Mouse (Mus musculus): ENCODE data around the gene Cysrt1.
A peak's percentile ranks its signal among the peaks of the same experiment; 100 is the strongest.

Gene Cysrt1

DNA sequence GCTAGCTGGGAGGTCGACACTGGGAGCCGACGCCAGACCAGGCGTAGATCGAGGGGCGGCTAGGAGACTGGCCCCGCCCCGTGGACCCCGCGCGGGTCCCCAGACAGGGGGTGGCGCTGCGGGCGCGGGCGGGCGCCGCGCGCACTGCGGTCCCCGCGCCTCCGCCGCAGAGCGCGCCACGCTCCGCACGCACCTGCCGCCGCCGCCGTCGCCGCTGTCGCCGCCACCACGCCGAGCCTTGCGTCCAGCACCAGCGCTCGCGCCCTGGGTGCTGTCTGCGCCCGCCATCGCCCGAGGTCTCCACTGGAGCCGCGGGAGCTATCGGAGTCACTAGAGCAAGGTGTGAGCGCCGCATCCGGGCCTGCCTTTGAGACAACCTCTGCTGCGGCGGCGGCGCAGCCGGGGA, at the start of gene Cysrt1, which contains the start of gene Rnf208:
TSS of gene Cysrt1 (minus strand) at position 352 of the 406 bp plus-strand sequence.
TSS of gene Rnf208 (plus strand) at position 155 of the 406 bp plus-strand sequence.
- DNase-seq (ENCODE audit: low spot score), result peak; percentile 44

DNA sequence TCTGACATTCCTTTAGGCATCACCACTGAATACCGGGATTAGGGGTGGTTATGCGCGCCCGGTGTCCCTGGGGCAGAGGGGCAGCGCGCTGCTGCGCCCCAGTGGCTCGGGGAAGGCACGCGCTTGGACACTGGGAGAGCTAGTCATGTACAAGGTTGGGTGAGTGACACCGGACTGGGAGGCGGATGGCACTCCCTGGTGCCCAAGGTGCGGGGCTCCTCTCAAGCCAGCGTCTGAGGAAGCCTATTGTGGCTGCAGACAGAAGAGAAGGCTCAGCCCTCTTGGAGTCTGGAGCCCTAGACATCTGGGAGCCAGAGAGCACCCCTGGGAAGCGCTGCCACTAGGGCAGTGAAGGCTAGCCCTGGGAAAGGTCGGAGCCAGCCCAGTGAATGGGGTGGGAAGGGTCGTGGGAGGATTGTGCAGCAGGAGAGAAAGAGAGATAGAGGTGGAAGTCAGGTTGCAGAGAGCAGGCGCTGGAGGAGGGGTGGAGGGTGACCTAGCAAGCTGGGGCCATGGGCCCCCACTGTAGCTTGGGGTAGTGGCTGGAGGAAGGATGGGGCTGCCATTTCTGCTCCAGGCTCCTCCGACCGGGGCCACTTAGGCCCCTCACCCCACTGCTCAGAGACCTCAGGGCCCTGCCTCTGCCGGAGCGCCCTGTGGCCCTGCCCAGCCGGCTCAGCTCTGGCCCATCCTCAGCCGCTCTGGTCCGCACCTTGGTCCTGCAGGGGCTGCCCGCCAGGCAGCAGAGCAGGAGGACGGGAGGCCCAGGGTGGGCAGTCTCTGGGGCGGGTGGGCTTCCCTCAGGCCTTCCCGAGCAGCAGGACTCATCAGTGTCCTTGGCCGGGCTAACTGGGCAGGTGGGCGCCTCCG, 49.2 kb upstream of the Cysrt1 start:
- no peak for DNase-seq (ENCODE audit: low spot score)

DNA sequence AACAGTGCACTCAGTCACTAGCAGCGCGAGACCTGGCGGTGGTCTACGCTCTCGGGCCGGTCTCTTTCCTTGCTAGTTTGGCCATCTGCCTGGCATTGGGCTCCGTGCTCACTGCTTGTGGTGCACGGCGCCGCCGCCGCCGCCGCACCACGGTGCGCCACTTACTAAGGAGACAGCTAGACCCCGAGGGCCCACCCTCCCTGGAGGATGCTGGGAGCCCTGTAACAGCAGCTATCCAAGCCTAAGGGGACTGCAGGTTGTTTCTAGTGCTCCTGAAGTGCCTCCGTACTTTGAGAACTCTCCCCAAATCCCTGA, 48.5 kb upstream of the Cysrt1 start:
- no peak for DNase-seq (ENCODE audit: low spot score)

DNA sequence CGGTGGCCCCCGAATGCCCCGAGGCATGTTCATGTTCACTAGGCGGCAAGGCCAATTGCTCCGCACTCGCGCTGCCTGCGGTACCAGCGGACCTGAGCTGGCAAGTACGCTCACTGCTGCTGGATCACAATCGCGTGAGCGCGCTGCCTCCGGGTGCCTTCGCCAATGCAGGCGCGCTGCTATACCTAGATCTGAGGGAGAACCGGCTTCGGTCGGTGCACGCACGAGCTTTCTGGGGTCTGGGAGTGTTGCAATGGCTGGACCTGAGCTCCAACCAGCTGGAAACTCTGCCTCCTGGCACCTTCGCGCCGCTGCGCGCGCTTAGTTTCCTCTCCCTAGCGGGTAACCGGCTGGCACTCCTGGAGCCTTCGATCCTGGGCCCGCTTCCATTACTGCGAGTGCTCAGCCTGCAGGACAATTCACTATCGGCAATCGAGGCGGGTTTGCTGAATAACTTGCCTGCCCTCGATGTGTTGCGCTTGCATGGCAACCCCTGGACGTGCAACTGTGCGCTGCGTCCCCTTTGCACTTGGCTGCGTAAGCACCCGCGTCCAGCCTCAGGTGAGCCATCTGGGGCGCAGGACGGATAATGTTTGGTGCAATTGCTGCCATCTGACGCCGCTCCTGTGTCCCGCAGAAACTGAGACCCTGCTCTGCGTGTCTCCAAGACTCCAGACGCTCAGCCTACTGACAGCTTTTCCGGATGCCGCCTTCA, 48.0 kb upstream of the Cysrt1 start:
- DNase-seq (ENCODE audit: low spot score), result no peak

DNA sequence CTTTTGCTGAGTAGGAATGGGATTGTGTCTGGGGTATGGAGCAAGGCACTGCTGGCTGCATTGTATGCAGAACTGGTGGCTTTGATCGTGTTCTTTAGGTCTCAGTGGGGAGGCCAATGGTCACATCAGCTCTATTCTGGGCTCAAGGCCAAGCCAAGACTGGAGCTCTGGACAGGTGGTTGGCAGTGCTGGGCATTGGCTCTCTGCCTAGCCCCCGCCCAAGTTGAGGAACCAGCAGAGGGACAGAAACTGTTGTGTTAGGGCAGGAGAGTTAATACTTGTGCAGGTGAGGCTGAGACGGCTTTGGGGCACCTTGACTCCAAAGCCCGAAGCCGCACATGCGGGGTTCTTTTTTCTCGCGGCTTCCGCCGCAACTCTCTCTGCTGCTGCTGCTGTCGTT, 47.4 kb upstream of the Cysrt1 start, which contains the start of gene Lrrc26:
TSS of gene Lrrc26 (plus strand) at position 265 of the 400 bp plus-strand sequence.
- DNase-seq (ENCODE audit: low spot score), result no peak

DNA sequence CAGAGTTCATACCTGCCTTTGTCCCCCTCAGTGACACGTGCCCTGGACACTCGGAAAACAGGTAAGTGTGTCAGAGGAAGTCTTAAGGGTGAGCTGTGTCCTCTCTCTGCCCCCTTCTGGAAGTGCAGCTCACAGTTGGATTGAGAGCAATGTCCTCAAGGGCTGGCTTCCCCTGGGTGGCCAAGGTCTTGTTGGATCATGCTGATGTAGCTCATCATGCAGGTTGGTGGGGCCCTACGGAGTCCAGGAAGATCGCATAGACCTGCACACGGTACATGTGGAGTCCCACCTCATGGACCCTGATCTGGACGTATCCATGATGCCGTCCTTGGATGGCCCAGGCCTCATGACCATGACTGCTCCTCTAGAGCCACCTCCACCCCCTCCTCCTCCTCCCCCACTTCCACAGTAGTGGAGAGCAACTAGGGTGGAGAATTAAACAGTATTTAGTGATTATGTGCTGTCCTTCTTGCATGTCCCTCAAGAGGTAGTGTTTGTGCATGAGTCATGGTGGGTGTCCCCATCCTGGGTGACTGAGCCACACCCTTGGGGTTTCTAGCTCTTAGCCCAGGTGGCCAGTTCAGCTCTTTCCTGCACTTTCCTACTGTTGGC, 46.6 kb upstream of the Cysrt1 start:
- no peak for DNase-seq (ENCODE audit: low spot score)

DNA sequence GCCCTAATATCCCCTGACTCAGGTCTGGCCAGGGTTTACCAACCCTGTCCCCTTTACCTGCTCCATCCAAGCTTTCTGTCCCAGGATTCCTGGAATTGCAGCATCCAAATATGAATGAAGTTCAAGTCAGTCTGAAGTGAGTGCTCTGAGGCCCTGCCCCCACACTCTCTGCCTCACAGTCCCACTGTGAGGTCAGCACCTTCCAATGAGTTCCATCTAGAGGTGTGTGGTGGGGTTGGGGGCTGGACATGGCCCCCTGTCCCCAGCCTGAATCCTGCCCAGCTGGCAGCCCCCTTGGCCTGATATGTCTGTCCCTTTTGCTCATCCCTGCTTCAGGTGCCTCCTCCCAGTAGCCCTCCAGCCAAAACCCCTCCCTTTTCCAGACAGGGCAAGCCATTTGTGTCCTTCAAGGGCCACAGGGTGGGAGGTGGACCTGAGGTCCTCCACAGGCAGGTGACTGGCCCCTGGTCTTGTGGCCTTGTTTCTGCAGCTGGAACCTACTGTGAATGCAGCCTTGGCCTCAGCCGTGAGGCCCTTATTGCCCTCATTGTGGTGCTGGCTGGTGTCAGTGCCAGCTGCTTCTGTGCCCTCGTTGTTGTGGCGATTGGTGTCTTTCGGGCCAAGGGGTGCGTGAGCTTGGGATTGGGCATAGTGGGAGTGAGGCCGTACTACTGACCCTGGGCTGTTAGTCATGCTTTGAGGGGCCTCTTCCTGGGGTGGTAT, 45.8 kb upstream of the Cysrt1 start, which contains the start of gene Tmem210:
TSS of gene Tmem210 (plus strand) at position 219 of the 723 bp plus-strand sequence.
- DNase-seq (ENCODE audit: low spot score), result no peak

DNA sequence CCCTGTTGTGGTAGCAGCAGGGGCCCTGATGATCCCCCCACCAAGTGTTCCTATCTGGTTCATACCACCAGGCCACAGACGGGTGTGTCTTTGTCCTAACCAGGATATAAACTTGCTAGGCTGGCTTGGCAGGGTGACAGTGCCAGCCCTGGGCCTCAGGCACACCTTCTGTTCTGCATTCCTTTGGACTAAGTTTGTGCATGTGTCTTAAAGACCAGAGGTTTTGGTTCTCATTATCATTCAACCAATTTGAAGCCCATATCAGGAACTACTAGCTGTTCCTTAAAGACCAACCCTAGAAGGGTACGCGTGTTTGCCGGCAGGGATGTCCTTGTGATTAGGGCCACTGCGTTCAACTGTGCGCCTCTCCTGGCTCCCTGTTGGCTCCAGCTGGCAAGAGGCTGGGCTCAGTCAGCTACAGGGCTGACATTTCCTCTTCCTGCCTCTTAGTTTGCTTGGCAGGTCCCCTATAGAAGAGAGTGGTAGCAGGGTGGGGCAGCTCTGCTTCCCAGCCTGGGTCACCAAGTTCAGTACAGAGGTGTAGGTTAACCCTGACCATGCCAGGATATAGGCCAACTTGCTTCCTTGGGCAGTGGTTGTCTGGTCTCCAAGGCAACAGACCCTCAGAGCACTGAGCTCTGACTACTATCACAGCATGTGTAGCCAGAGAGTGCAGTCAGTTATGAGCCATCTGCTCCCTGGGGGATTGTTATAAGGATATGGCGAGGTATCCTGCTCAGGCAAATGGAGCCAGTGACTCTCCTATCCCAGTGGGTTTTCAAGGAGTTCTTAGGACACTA, 44.8 kb upstream of the Cysrt1 start:
- no peak for DNase-seq (ENCODE audit: low spot score)

DNA sequence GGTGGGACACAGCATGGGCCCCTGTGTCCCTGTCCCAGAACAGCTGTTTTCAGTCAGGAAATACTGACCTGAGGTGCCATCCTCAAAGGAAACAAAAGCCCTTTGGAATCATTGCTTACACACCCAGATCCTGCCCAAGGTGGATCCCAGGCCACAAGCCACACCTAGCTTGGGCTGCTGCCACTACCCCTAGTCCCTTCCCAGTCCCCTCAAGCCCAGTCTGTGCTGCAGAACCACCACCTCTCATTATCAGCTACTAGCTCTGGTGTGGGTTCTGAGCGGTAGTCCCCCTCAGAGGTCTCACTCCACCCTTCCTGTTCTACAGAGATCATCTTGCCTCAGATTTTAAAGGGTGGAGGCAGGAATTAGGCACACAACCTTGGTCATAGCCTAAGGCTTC, 44.1 kb upstream of the Cysrt1 start:
- no peak for DNase-seq (ENCODE audit: low spot score)

DNA sequence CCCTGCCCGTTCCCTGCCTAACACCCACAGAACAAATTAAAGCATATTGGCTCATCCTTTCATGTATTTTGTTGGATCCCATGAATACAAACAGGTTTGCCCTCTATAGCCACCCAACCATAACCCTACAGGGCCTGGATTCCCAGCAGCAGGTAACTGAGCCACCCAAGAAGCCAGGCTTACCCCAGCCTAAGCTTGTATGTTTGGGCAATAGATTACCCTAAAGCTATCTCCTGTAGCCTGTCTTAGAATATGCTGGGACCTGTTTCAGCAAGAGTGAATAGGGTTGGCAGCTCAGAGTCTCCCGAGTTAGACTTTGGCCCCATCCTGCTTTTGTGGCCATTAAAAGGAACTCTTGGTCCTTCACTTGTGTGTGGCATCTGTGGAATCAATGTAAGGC, 43.3 kb upstream of the Cysrt1 start:
- no peak for DNase-seq (ENCODE audit: low spot score)

DNA sequence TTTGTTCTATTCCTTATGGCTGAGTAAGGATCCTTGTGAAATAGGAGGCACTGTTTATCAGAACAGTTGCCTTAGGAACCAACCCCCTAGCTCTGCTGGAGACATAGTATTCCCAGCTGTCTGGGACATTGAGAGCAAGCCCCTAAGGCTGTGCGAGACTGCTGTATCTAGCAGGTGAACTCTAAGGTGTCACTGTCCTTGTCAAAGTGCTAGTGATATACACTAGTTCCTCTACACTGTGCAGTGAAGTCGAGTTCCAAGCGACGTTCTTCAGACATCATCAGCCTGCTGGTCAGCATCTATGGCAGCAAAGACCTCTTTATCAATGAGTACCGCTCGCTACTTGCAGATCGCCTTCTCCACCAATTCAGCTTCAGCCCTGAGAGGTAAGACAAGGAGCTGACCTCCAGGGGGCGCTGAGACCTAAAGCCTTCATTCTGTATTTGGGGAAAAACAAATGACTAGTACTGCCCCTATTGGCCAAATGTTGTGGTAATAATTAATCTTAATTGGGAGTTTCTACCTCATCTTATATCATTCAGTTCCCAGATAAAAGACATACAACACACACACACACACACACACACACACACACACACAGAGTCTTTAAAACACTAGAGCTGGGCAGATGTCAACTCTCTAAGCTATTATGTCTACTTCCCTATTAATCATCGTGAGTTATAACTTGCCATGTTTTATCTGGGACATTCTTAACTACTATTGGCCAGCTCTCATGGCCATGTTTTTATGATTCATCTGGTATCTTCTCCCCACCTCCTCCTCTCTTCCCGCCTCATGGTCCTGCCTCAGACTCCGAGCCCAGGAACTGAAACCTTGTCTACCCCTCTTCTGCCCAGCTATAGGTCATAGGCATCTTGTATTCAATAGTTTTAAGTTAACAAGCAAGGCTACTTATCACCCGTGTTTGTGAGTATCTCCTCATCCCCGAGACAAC, 37.0 kb upstream of the Cysrt1 start:
- DNase-seq (ENCODE audit: low spot score), result peak; percentile 76

DNA sequence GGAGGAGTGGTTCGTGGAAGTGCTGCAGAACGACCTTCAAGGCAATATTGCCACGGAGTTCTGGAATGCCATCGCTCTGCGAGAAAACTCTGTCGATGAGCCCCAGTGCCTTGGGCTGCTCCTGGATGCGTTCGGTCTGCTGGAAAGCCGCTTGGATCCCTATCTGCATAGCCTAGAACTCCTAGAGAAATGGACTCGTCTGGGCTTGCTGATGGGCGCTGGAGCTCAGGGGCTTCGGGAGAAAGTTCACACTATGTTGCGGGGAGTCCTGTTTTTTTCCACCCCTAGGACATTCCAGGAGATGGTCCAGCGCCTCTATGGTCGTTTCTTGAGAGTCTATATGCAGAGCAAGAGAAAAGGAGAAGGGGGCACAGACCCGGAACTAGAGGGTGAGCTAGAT, 30.8 kb upstream of the Cysrt1 start:
- no peak for DNase-seq (ENCODE audit: low spot score)

DNA sequence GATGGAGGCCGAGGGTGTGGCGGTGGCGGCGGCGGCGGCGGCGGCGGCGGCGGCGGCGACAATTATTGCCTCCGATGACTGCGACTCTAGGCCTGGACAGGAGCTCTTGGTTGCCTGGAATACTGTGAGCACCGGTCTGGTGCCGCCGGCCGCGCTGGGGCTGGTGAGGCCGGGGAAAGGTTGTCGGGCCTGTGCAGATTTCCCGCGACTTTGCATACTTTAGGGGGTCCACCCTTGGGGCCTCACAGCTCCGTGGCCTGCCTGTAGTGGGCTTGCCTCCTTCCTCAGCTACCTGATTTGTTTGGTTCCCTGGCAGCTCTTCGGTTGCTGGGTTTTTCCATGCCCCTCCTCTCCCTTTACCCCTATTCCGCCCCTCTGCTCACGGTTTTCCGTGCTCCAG, 30.3 kb upstream of the Cysrt1 start:
- no peak for DNase-seq (ENCODE audit: low spot score)

DNA sequence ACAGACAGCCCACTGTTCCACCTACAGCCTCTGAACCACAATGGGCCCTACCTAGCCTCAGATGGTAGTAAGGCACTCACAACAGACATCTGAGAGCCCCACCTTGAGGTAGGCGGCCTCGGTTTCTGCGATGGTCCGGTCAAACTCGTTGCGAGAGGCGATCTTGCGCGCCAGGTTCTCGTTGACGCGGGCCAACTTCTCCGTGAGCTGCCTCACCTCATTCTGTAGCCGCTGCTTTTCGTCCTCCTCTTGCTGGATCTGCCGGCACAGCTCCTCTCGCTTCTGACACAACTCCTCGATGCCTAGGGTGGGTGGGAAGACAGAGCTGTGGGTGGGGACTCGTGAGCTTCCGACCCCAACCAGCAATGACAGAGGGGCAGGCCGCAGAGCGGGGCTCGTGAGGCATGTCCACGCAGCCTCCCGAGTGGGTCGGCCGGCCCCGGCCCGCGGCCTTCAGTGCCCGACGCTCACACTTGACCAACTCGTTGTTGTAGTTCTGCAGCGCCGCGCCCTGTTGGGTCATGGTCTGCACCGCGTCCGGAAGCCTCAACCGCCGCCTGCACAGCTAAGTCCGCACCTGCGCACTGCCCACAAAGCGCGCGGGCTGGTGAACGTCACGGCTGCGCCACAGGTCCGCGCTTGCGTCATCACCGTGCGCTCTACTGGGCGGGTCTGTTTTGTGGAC, 29.7 kb upstream of the Cysrt1 start, which contains the start of the genes Ssna1 and Anapc2:
TSS of gene Ssna1 (minus strand) at position 612 of the 685 bp plus-strand sequence.
TSS of gene Anapc2 (plus strand) at position 652 of the 685 bp plus-strand sequence.
- peak; percentile 97 for DNase-seq (ENCODE audit: low spot score)

DNA sequence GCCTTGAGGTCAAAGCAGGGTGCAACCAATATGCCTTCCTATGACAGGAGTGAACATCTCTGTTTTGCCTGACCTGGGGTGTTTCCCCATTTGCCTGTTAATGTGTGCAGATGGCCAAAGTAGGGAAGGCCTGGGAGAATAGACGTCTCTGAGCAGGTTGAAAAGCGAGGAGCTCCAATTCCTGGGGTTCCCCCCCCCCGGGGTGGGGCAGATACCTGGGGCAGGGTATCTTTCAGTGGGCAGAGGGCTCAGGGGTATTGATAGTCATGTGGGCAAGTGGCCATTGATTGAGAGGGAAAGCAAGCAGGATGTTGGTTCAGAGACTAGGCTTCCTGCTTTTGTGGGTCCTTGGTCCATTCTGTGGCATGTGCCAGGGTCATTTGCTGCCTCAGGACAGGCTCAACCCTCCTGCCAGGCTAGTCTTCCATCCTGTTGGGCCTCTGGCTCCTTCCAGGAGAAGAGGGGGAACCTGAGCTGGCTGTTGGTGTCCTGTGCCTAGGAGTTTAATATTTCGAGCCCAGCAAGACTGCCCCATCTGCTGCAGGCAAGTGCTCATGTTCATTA, 25.6 kb upstream of the Cysrt1 start:
- DNase-seq (ENCODE audit: low spot score), result no peak

DNA sequence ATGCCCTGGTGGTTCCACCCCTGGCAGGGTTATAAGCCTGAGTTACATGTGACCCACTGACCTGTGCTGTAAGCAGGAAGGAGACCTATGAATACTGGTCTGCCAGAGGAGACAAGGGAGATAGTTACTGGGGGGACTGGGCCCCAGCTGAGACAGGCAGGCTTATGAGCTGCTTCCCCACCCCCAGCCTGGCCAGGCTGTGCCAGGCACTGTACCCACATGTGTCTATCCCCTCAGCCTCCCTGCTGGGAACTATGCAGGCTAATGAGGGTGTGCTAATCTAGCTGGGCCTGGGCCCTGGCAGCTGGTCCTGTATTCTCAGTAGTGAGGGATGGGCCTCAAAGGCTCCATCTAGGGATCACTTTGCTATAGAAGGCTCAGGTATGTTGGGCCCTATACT, 25.0 kb upstream of the Cysrt1 start:
- DNase-seq (ENCODE audit: low spot score), result no peak

DNA sequence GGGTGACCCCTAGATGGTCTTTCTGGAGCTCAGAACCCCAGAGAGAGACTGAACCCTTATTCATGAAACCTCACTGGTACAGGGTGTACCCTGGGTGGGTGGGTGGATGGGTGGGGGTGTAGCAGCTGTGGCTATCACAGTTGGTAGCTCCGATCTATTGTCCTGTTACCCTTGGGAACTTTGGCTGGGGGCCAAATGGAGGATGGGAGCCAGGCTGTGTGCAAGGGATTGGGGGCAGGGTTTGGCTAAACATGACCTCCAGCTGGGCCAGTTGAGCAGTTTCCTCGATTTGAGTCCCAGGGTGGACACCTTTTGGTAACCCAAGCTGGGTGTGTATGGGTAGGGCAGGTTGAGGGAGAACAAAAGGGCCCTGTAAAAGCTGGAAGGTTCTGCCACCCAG, 24.5 kb upstream of the Cysrt1 start:
- no peak for DNase-seq (ENCODE audit: low spot score)

DNA sequence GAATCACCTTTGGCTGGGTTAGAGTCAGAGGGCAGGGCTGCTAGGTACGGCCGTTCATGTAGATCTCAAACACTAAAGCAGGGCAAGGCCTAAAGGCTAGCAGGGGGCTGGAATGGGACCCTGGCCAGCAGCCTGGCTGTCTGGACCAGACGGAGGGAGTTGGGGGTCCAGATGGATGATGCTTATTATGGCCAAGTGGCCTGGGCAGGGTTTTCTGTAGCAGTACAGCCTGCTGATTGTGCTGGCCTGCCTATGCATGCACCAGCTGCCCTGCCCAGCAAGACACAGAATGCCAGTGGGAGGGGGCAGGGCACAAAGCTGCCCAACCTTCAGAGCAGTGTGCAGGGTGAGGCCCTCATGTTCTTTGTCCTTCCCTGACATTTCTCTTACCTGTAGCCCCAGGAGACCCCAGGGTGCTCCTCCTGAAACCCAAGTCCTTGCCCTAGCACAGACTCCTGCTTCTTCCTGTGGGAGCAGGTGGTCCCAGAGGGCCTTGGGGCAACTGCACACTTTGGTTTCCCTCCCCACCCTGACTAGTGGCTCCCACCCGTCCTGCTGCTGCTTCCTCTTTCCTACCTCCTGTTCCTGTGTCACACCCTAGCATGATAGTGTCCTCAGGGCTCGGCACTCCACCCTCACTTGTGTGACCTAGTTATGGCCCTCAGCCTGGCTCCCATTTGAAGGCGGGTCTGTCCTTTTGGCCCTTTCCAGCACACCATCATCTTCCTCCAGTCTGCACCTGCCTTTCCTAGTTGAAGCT, 23.8 kb upstream of the Cysrt1 start:
- no peak for DNase-seq (ENCODE audit: low spot score)

All from T-cell, adult 2 months (primary cell).